Mouse (Mus musculus) small intestine, adult 2 months (tissue): ENCODE measurements at regions not wholly inside any gene's neighbourhood (a gene's known extent, or its start where the extent isn't known, plus 50 kb on each side); places are given as distances from the start of the nearest gene placed in this dataset.

ENCODE experiments used
- CTCF ChIP-seq: fragments of 200-500 bp; IDR thresholded peaks from 2 replicates; pipeline ENCODE4 v1.5.1; 2012; ENCODE audit warnings: low read depth, mild to moderate bottlenecking, control low read depth, inconsistent platforms, low read length, moderate library complexity, mixed read lengths; ENCODE audit not compliant: insufficient replicate concordance, insufficient read length; ENCODE audit errors: extremely low read depth
- POLR2A ChIP-seq: fragments of 200-500 bp; IDR thresholded peaks from 2 replicates; pipeline ENCODE4 v1.6.1; 2012; ENCODE audit warnings: low read depth, mild to moderate bottlenecking, control low read depth, inconsistent platforms, low read length, moderate library complexity

DNA sequence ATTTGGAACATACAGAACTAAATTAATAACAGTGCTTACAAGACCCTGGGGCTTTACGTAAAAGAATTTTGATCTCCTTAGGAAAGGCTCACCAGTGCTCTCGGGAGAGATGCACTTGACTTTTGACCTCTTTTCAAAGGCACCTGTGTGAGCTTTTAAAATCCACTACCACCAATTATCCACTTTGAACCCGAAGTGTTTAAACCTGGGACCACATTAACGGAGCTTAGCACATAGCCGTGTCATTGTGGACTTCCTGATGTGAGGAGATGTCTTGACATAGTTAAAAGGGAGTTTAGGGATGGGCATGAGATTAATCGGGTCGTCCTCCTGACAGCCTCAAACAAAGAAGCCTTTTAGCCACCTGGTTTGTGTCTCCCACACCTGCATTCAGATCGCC, 286.6 kb upstream of the Ddhd1 start:
- TF ChIP-seq CTCF (no peak), POLR2A (no peak)
